Mouse (Mus musculus) intestine, embryonic 14.5 days (tissue): ENCODE results near the gene Me1. TPM values are rescaled to one million over a fixed set of nuclear protein-coding genes. Genes with fewer than 3 reads are reported as not detected.
"Not testable (repeated sequence)": the region's sequence is repeated elsewhere in the genome, so short reads cannot be mapped to it uniquely, and the experiment has no call there.

Source experiments
- ATAC-seq: fragments of 200-750 bp; cut with Nextera tagmentation; replicated peaks from 2 replicates; pipeline ENCODE4 v1.8.0; 2017; ENCODE audit warnings: low read depth, moderate number of reproducible peaks, moderate TSS enrichment, moderate library complexity; ENCODE audit not compliant: low FRiP score, low TSS enrichment
- DNase-seq: peaks from one replicate; pipeline ENCODE4 v3.0.0-alpha.2; 2018; ENCODE audit warnings: low spot score
- H3K27ac ChIP-seq: fragments of 300-500 bp; sonication (generic); 2 replicates; pipeline ENCODE4 v1.5.1; 2014; ENCODE audit warnings: low read depth, mild to moderate bottlenecking, control low read depth
- H3K27me3 ChIP-seq: fragments of 300-500 bp; sonication (generic); replicated peaks from 2 replicates; pipeline ENCODE4 v1.6.1; 2014; ENCODE audit warnings: low read length, control low read depth; ENCODE audit not compliant: control insufficient read depth, insufficient read depth
- H3K36me3 ChIP-seq: fragments of 300-500 bp; sonication (generic); 2 replicates; pipeline ENCODE4 v1.6.1; 2014; ENCODE audit warnings: low read length, control low read depth; ENCODE audit not compliant: control insufficient read depth, insufficient read depth
- H3K4me1 ChIP-seq: fragments of 300-500 bp; sonication (generic); replicated peaks from 2 replicates; pipeline ENCODE4 v1.6.1; 2014; ENCODE audit warnings: low read length, control low read depth, mixed read lengths; ENCODE audit not compliant: control insufficient read depth, insufficient read depth
- H3K4me2 ChIP-seq: fragments of 300-500 bp; sonication (generic); 2 replicates; pipeline ENCODE4 v1.6.1; 2014; ENCODE audit warnings: low read length
- H3K4me3 ChIP-seq: fragments of 300-500 bp; sonication (generic); 2 replicates; pipeline ENCODE4 v1.5.1; 2014; ENCODE audit warnings: low read depth, low read length, control low read depth, mixed read lengths
- H3K9ac ChIP-seq: fragments of 300-500 bp; sonication (generic); 2 replicates; pipeline ENCODE4 v1.6.1; 2014; ENCODE audit warnings: mild to moderate bottlenecking, low read length
- H3K9me3 ChIP-seq: fragments of 300-500 bp; sonication (generic); 2 replicates; pipeline ENCODE4 v1.6.1; 2016; ENCODE audit warnings: low read length, control low read depth; ENCODE audit not compliant: control insufficient read depth
- WGBS: fragments of 180-500 bp; shearing (Covaris S2); extraction: QIAGEN DNeasy Blood & Tissue Kit; methylation state at CpG from one replicate; pipeline ENCODE4 v1.1.7; 2014; 5-methylcytosine and 5-hydroxymethylcytosine counted together
- polyA plus RNA-seq: library from polyadenylated mRNA; unstranded; fragments of >200 nt; fragmentation: Nextera tagmentation; extraction: Ambion mirVana; gene quantifications from 2 replicates; pipeline ENCODE4 v1.2.1, GENCODE M21; 2014

Me1 gene
- polyA plus RNA-seq, 1 experiment from 2014 or later = 11.6 TPM

GRCm38 (mm10) chr9:86622062-86622461 lies 73.7 kb downstream of the Me1 start:
- Histone ChIP-seq H3K27me3 (no peaks in the 10 kb centered on the region), H3K4me2 (no peak overlapping the region), H3K36me3 (no peaks in the 10 kb centered on the region), H3K27ac (no peak overlapping the region), H3K4me1 (no peaks in the 10 kb centered on the region; the same call in 1 of the 2 replicates), H3K9me3 (no peaks in the 10 kb centered on the region), H3K9ac (no peak overlapping the region), H3K4me3 (no peak overlapping the region)
- WGBS = 79% methylated on average over 2 of the region's 2 CpGs
- no peak for DNase-seq
- ATAC-seq = no peak

GRCm38 (mm10) chr9:86619341-86620139 lies 76.2 kb downstream of the Me1 start:
- ATAC-seq = no peak
- Histone ChIP-seq H3K27me3 (no peaks in the 10 kb centered on the region), H3K9me3 (no peaks in the 10 kb centered on the region), H3K4me2 (no peak overlapping the region), H3K36me3 (no peaks in the 10 kb centered on the region), H3K4me1 (no peaks in the 10 kb centered on the region), H3K27ac (no peak overlapping the region), H3K9ac (no peak overlapping the region), H3K4me3 (no peak overlapping the region)
- WGBS = 84% methylated on average over 10 of the region's 10 CpGs
- no peak for DNase-seq

GRCm38 (mm10) chr9:86617837-86618492 lies 77.8 kb downstream of the Me1 start:
- H3K4me2 ChIP-seq = no peak overlapping the region
- no peaks in the 10 kb centered on the region for H3K27me3 ChIP-seq
- H3K4me3 ChIP-seq = no peak overlapping the region
- ATAC-seq (no peak), DNase-seq (no peak)
- WGBS = 64% methylated on average over 7 of the region's 7 CpGs
- H3K9ac ChIP-seq = no peak overlapping the region
- no peaks in the 10 kb centered on the region for H3K4me1 ChIP-seq
- no peaks in the 10 kb centered on the region for H3K9me3 ChIP-seq
- no peaks in the 10 kb centered on the region for H3K36me3 ChIP-seq
- H3K27ac ChIP-seq = no peak overlapping the region

GRCm38 (mm10) chr9:86615765-86616164 lies 80.0 kb downstream of the Me1 start:
- H3K4me1 ChIP-seq = no peaks in the 10 kb centered on the region
- no peaks in the 10 kb centered on the region for H3K9me3 ChIP-seq
- ATAC-seq = no peak
- no peak overlapping the region for H3K4me2 ChIP-seq
- no peak overlapping the region for H3K27ac ChIP-seq
- no peak for DNase-seq
- no peak overlapping the region for H3K9ac ChIP-seq
- no peaks in the 10 kb centered on the region for H3K27me3 ChIP-seq
- no peak overlapping the region for H3K4me3 ChIP-seq
- no peaks in the 10 kb centered on the region for H3K36me3 ChIP-seq
- WGBS = 75% methylated on average over 1 of the region's 1 CpGs

- no peaks in the 10 kb centered on the region for H3K9me3 ChIP-seq
- H3K4me2 ChIP-seq = no peak overlapping the region
- H3K36me3 ChIP-seq = no peaks in the 10 kb centered on the region
- H3K4me3 ChIP-seq = no peak overlapping the region
- no peaks in the 10 kb centered on the region for H3K27me3 ChIP-seq
- no peak for DNase-seq
- H3K9ac ChIP-seq = no peak overlapping the region
- 95% methylated on average over 4 of the region's 4 CpGs for WGBS
- no peak overlapping the region for H3K27ac ChIP-seq
- no peak for ATAC-seq
- no peaks in the 10 kb centered on the region for H3K4me1 ChIP-seq
Measured at GRCm38 (mm10) chr9:86612091-86612490, 83.7 kb downstream of the Me1 start.

- Histone ChIP-seq H3K4me3 (no peak overlapping the region), H3K27me3 (no peaks in the 10 kb centered on the region), H3K36me3 (no peaks in the 10 kb centered on the region), H3K9me3 (no peaks in the 10 kb centered on the region), H3K9ac (no peak overlapping the region), H3K4me1 (no peaks in the 10 kb centered on the region), H3K27ac (no peak overlapping the region), H3K4me2 (no peak overlapping the region)
- DNase-seq = peak; percentile 34
- no peak for ATAC-seq
- WGBS = 67% methylated on average over 6 of the region's 6 CpGs
Measured at GRCm38 (mm10) chr9:86605776-86606175, 90.0 kb downstream of the Me1 start.

GRCm38 (mm10) chr9:86599723-86600303 lies 95.9 kb downstream of the Me1 start:
- no peak for ATAC-seq
- Histone ChIP-seq H3K27ac (0 out of 2 replicates have a peak overlapping the region, but pooled peaks have one; percentile 11), H3K9ac (no peak overlapping the region), H3K9me3 (no peaks in the 10 kb centered on the region), H3K4me3 (no peak overlapping the region), H3K36me3 (no peaks in the 10 kb centered on the region), H3K4me2 (no peak overlapping the region), H3K27me3 (no peaks in the 10 kb centered on the region), H3K4me1 (0 out of 2 replicates have a peak, but pooled peaks cover 7% of the 10 kb centered on the region)
- WGBS = 21% methylated on average over 8 of the region's 8 CpGs
- peak; percentile 52 for DNase-seq

GRCm38 (mm10) chr9:86596983-86597382 lies 98.8 kb downstream of the Me1 start:
- H3K9me3 ChIP-seq, H3K9ac ChIP-seq, H3K4me2 ChIP-seq, ATAC-seq, H3K36me3 ChIP-seq, H3K4me3 ChIP-seq, H3K27ac ChIP-seq, H3K4me1 ChIP-seq, H3K27me3 ChIP-seq, DNase-seq: not testable (repeated sequence)
